Mouse (Mus musculus) ovary, postnatal 14 days (tissue): ENCODE measurements at regions not wholly inside any gene's neighbourhood (a gene's known extent, or its start where the extent isn't known, plus 50 kb on each side); places are given as distances from the start of the nearest gene placed in this dataset.

Experiments used
- DNase-seq: peaks from one replicate; pipeline ENCODE4 v3.0.0; 2022; ENCODE audit warnings: low spot score

- DNase-seq = no peak
Observed at GRCm38 (mm10) chr6:31277792-31278191, 120.7 kb upstream of the Mkln1 start.

GRCm38 (mm10) chr6:31283973-31284372, 114.6 kb upstream of the Mkln1 start:
- DNase-seq = no peak

GRCm38 (mm10) chr6:31284390-31284789, 114.1 kb upstream of the Mkln1 start:
- DNase-seq = no peak

- no peak for DNase-seq
Observed at GRCm38 (mm10) chr6:31285064-31285463, 113.5 kb upstream of the Mkln1 start.

- no peak for DNase-seq
Observed at GRCm38 (mm10) chr6:31285981-31286737, 112.4 kb upstream of the Mkln1 start.

GRCm38 (mm10) chr6:31287176-31287575, 111.4 kb upstream of the Mkln1 start:
- no peak for DNase-seq

- DNase-seq = no peak
Observed at GRCm38 (mm10) chr6:31287686-31288085, 110.8 kb upstream of the Mkln1 start.

GRCm38 (mm10) chr6:31288421-31289233, 109.9 kb upstream of the Mkln1 start:
- no peak for DNase-seq

GRCm38 (mm10) chr6:31289234-31289486, 109.4 kb upstream of the Mkln1 start:
- DNase-seq = no peak

- DNase-seq = no peak
Observed at GRCm38 (mm10) chr6:31292081-31292480, 106.5 kb upstream of the Mkln1 start.

- DNase-seq = no peak
Observed at GRCm38 (mm10) chr6:31293008-31293407, 105.5 kb upstream of the Mkln1 start.

- no peak for DNase-seq
Observed at GRCm38 (mm10) chr6:31299395-31299794, 99.1 kb upstream of the Mkln1 start.

GRCm38 (mm10) chr6:31305736-31306135, 92.8 kb upstream of the Mkln1 start:
- no peak for DNase-seq

- DNase-seq = no peak
Observed at GRCm38 (mm10) chr6:31307047-31307633, 91.4 kb upstream of the Mkln1 start.

GRCm38 (mm10) chr6:31307899-31308298, 90.6 kb upstream of the Mkln1 start:
- no peak for DNase-seq

GRCm38 (mm10) chr6:31310660-31311059, 87.9 kb upstream of the Mkln1 start:
- no peak for DNase-seq

GRCm38 (mm10) chr6:31313869-31314470, 84.6 kb upstream of the Mkln1 start:
- DNase-seq = no peak

GRCm38 (mm10) chr6:31317741-31318225, 80.8 kb upstream of the Mkln1 start:
- DNase-seq = no peak

- no peak for DNase-seq
Observed at GRCm38 (mm10) chr6:31318506-31318905, 80.0 kb upstream of the Mkln1 start.

- DNase-seq = no peak
Observed at GRCm38 (mm10) chr6:31319431-31319830, 79.1 kb upstream of the Mkln1 start.

- no peak for DNase-seq
Observed at GRCm38 (mm10) chr6:31320141-31320830, 78.2 kb upstream of the Mkln1 start.
